Mouse (Mus musculus): ENCODE results near the gene Gm11634.
A peak's percentile ranks its signal among the peaks of the same experiment; 100 is the strongest.

The Gm11634 gene

GRCm38 (mm10) chr11:101553354-101553930, 45.6 kb downstream of the Gm11634 start:
- DNase-seq, result peak; percentile 32

- peak; percentile 99 for DNase-seq
These were observed 46.4 kb downstream of the Gm11634 start for GRCm38 (mm10) chr11:101552476-101553300.

- peak; percentile 91 for DNase-seq
These were observed 47.1 kb downstream of the Gm11634 start, which contains the start of the genes Brca1 and Nbr1 for GRCm38 (mm10) chr11:101551751-101552475. Brca1 (minus strand) TSS chr11:101551955. Nbr1 (plus strand) TSS chr11:101552149.

- no peak for DNase-seq
These were observed 50.5 kb downstream of the Gm11634 start for GRCm38 (mm10) chr11:101548526-101548925.

GRCm38 (mm10) chr11:101544132-101544531, 54.9 kb downstream of the Gm11634 start:
- DNase-seq, result no peak

All from cerebellum, adult 9-11 months (tissue).